Mouse (Mus musculus): ENCODE measurements around the gene Rce1. TPM values are rescaled to one million over a fixed set of nuclear protein-coding genes. Genes with fewer than 3 reads are reported as not detected.
"Not testable (repeated sequence)": the region's sequence is repeated elsewhere in the genome, so short reads cannot be mapped to it uniquely, and the experiment has no call there.

Rce1 gene
- total RNA-seq, 1 experiment from 2014 or later, result 35.4 TPM

DNA sequence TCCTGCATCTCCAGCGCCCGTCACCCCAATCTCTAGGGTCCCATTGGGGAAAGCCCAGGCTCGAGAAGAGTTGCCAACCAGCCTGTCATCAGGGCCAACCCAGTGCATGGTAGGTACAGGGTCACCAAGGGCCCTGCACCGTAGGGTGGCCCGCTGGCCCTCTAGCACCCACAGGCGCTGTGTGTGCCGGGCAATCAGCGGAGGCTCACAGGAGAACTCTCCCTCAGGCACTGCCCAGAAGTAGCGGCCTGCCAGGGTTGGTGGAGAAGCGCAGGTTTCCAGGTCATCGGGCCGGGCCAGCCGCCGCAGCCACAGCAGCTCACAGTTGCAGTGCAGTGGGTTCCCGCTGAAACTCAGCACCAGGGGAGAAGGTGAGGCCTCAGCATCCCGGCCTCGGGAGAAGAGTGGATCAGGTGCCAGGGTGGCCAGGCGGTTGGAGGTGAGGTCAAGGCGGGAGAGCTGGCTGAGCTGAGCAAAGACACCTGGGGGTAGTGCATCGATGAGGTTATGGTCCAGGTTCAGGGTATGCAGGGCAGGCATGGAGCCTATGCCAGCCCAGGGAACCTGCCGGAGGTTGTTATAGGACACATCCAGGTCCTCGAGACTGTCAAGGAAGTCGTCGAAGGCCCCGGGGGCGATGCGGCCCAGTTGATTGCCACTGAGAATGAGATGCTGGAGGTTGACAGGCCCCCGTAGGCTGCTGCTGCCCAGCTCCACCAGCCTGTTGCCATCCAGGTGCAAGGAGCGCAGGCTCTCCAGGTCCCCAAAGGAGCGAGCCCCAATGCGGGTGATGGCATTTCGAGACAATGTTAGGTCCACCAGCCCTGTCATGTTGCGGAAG lies 11.8 kb downstream of the Rce1 start:
- no peak for DNase-seq

DNA sequence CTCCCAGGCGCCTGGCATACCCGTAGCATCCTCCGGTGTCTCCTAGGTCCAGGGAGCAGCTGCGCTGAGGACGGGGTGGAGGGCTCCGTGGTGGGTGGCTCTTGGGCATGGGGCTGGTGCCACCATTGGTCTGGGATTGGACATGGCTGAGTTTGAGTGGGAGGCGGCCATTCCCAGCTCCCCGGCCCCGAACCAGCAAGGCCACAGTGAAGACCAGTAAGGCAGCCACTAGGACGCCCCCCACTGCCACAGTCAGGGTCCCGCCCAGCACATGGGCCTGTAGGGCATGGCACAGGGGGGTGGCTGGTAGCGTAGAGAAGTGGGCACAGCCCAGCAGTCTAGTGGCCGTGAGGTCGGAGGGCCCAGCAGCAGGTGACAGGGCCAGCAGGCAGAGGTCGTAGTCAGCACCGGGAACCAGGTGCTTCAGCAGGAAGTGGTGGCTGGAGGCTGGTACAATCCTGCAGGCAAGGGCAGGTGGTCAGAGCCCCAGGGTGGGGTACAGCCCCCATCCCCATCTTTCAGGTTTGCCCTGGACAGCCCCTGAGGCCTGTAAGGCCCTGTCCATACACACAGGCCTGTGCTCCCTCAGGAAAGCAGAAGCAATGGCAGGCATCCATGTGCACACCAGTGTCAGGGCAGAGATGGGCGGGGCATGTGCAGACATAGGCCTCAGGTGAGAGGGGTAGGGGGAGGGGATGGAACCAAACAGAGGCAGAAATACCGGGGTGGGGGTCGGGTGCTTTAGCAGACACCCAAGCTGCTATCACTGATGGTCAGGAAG lies 13.1 kb downstream of the Rce1 start:
- no peak for DNase-seq

DNA sequence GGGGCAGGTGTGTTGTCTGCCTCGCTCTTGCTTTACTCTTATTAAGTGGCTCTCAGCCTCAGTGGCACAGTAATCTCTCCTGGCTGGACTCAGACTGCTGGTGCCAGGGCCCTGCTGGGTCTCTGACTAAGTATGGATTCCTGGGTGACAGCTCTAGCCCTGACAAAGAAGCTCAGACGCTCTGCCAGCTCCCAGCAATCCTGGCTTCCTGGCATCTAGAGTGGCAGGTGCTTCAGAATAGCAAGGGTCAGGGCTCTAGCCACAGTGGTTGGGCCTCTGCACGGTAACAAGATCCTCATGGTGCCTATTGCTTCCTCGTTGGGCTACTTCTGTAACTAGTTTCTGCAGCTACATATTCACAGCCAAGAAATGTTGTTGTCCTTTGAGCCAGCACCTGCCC lies 15.3 kb downstream of the Rce1 start:
- DNase-seq, result no peak

DNA sequence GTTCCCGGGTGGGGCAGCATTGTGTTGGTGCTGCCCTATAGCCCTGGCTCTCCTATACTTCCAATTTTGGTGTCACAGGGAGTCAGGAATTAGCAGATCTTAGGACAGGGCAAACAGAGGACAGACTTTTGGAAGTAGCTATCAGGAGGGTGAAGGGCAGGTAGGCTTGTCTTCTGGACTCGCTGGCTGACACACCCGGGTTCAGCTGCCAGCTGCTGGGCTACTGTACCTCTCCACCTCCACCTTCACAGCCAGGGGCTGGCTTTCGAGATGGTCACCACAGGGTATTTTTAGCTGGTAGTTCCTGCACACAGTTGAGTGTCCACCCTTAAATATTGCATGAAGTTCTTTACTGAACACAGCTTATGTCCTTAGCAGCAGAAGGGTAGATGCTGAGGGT lies 16.9 kb downstream of the Rce1 start:
- no peak for DNase-seq

DNA sequence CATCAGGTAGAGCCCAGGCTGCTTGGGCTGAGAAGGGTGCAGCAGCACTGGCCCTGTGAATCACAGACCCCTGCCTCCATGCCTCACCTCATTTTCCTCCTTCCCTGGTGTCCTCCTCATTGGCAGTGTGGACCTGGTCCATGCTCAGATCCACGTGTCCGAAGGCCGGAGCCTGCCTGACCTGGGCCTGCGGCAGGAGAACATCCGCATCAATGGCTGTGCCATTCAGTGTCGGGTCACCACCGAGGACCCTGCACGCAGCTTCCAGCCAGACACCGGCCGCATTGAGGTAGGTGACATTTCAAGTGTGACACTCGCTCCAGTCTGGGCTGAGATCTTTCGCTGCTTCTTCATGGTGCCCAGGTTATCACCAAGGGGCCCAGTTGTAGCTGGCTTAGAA lies 18.0 kb downstream of the Rce1 start:
- no peak for DNase-seq

DNA sequence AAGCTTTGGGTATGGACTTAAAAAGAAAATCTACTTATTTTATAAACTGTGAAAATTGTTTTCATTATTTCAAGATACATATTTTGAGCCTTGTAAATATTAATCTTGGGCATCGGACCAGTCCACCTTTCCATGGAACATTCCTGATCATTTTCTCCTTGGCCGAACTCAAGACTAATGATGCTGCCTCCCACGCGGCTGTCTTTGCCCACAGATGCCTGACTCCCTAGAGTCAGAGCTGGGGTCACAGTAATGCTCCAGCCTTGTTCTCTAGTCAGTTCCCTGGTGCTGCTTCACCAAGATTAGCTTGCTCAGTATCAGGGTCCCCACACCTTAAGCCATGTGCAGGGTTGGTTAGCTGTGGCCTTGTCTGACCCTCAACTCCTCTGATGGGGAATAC lies 19.8 kb downstream of the Rce1 start:
- DNase-seq, result no peak

DNA sequence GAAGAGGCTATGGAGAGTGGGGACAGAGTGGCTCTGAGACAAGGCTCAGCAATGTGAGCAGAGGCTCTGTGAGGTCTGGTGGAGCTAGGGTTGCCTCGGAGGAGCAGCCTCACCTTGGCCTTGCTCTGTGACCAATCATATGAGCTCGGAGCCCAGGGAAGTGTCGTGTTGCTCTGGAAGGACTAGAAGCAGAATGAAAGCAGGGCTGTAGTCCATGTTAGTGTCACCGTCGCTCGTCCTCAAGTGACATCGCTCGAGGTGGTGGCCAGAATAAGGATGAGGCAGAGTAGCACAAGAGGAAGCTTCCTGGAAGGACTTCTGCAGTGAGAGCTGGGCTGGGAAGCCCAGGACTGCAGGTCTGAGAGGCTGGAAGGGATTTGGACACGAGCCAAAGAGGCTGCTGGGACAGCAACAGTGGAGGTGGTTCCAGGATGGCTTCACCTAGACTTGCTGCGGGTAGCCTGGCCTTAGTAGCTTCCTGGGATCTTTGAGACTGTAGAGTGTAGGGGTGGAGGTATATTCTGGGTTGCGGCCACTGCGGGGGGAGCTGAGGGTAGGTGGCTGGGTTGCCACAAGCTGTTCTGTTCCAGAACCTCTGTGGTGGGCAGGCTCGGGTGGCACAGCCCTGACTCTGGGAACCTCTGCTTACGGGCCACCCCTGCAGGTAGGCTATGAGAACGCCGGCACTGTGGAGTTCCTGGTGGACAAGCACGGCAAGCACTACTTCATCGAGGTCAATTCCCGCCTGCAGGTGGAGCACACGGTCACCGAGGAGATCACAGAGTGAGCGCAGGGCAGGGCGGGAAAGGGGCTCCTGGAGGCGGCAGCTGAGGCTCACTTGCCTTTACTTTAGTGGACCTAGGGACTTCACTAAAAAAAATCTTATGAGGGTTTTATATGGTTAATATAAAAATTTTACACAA lies 21.4 kb downstream of the Rce1 start:
- DNase-seq, result no peak

DNA sequence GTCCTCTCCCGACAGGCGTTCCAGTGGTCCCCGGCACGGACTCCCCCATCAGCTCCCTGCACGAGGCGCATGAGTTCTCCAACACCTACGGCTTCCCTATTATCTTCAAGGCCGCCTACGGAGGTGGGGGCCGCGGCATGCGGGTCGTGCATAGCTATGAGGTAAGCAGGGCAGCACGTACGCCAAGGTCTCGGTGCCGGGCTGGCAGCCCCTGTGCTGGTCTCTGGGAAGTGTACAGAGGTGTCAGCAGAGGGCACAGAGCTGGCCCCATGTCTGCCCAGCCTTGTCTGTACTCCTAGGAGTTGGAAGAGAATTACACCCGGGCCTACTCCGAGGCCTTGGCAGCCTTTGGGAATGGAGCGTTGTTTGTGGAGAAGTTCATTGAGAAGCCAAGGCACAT lies 23.0 kb downstream of the Rce1 start:
- DNase-seq, result no peak

DNA sequence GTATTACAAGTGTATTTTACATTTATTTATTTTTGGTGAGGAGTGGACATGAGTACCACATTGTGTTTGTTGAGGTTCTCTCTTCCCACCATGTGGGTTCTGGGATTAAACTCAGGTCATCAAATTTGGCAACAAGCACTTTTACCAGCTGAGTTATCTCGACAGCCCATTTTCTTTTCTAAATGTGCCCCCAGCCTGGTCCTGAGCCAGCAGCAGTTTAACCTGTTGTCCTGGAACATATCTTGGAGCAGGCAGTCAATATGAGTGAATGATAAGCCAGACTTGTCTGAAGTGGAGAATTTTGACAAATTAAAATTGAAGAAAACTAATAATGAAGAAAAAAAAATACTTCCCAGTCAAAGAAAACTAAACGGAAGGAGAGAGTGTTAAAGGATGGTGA lies 29.4 kb downstream of the Rce1 start:
- DNase-seq, result no peak

DNA sequence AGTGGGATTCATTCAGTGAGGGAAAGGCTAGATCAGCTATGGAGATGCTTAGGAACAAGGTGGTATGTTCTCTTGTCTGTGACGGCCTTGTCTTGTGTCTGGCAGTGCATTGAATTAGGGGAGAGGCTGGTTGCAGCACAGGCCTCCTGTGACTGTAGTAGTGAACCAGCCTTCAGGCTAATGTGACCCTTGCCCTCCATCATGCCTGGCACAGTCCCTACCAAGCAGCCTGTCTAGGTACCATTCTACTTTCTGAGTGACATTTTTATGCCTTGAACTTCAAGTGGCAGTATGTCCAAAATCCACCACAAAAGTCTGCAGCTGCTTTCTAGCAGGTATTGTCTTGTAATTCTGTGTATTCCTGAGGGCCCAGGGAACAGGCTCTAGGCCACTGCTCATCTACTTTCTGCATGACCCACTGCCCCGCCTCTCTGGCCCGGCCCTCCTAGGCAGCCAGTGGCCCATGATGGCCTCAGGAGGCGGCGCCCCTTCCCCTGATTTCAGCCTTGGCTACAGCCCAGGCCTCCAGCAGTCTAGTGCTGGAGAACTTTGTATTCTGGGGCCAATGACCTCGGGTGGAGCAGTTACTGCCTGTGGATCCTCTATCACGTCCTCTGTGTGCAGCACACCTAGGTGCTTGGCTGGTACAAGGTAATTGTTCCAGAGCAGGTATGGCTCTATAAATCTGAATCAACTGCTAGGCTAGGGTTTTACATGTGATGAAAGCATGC lies 31.5 kb downstream of the Rce1 start:
- DNase-seq, result no peak

DNA sequence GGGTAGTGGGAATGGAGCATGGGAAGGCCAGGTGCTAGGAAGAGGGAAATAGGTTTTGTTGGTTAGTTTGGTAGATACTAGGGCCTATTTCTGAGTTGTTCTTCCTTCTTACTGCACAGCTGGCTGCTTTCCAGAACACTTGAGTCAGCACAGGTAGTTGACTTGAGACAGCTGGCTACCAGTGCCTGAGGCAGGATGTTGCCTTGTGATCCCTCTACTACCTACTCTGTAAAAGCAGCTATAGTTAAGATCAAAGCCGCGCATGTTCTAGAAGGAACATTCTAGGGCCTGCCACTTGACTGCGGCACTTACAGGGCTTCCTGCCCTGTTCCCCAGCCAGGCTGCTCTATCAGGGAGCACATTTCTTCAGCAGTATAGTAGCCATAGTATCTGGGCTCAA lies 35.4 kb downstream of the Rce1 start:
- no peak for DNase-seq

DNA sequence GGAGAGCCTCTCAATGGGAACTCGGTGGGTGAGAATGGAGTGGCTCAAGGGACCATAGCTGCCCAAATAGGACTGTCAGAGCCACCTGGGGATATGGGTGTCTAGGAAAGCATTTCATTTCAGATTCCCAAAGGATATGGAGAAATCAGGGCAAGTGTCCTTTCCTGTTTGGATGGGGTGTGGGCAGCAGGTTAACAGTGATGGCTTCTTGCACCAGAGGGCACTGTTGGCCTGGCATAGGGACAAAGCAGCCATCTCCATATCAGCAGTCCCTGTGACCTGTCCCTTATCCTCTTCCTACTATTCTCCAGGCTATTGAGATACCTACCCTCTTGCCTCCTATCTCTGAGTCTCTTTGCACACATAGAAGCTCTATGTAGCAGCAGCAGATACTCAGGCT lies 36.4 kb downstream of the Rce1 start:
- no peak for DNase-seq

DNA sequence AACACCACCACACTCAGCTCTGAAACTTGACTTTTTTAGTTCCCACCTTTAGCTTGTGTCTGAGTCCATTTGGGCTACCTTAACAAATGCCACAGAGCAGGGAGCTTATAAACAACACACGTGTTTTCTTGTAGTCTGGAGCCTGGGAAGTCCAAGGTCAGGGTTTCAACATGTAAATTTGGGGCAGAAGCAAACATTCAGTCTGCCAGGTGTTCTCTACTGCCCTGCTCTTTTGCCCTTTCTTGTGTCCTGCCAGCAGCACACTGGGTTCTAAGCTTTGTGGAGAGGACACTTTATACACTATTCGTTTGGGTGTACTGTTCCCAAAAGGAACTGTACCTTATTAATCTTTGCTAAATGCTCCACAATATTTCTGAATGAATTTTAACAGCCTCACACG lies 37.0 kb downstream of the Rce1 start:
- DNase-seq, result no peak

DNA sequence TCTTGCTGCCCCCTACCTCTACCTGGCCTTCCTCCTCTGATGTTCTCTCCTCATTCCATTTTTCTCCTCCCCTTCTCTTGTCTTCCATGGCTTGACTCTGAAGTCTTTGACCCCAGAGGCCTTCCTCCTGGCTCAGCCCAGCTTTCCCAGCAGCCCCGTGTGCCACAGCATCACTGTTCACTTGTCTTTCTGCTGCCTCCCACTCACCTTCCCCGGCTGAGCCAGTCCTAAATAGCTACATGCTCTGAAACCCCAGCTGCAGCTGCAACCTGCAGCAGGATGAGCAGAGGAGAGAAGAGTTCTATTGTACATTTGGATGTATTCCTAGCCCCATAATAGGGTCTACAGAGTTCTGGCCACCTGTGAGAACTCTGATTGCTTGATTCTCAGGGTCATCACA lies 38.0 kb downstream of the Rce1 start:
- no peak for DNase-seq

DNA sequence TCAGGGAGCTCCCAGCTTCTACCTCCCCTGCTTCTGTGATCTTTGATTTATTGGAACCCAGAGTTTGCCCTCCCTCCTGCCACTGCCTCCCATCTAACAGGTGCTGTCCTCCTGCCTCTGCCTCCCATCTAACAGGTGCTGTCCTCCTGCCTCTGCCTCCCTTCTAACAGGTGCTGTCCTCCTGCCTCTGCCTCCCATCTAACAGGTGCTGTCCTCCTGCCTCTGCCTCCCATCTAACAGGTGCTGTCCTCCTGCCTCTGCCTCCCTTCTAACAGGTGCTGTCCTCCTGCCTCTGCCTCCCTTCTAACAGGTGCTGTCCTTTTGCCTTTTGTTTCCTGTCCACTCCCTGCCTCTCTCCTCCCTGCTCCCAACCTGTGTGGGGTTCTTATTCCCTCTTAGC lies 38.7 kb downstream of the Rce1 start:
- DNase-seq, result not testable (repeated sequence)

DNA sequence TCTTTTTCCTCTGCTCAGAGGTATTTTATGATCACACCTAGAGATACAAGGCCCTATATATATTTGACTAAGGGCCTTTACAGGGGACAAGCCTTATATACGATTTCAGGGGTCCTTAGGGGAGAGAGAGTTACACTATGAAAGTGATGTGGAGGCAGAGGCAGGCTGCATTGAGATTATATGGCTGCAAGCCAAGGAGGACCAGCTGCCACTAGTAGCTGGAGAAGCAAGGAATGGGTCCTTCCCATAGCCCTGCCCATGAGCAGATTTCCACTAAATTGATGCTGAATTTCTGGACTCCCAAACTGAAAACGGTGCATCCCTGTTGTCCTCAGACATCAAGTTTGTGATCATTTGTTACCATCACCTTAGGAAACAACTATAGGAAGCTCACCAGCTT lies 41.6 kb downstream of the Rce1 start:
- DNase-seq, result no peak

DNA sequence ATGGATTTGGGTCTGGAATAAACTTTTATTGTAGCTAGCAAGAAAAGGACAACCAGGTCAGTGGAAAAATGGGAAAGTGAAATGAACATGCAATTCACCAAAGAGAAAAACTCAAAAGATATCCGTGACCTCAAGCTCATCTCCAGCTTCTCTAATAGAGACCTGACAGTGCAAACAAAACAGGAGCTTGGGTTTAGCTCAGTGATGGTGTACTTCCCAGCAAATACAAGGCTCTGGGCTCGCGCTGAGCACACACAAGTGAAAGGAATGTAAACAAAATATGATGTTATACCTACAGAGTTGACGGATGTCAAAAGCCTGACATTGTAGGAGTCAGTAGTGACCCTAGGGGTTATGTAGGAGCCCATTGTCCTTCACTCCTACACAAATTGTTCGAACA lies 46.1 kb downstream of the Rce1 start:
- no peak for DNase-seq

DNA sequence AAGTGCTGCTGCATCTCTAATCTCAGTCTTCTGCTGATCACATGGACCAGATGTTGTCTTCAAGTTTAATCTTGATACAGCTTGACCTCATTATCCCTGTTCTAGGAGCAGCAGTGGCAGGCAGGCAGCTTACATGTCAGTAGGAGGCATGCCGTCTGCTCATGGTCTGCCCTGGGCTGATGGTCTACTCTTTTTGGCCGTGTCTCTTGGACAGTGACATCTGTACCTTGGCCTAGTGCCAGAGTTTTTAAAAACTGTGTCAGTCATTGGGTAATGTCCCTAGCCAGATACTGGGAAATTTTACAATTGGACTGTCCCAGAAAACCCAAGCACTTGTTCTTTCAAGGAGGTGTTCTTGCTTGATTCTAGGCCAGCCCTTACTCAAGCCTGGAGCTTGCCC lies 46.6 kb downstream of the Rce1 start:
- DNase-seq, result no peak

DNA sequence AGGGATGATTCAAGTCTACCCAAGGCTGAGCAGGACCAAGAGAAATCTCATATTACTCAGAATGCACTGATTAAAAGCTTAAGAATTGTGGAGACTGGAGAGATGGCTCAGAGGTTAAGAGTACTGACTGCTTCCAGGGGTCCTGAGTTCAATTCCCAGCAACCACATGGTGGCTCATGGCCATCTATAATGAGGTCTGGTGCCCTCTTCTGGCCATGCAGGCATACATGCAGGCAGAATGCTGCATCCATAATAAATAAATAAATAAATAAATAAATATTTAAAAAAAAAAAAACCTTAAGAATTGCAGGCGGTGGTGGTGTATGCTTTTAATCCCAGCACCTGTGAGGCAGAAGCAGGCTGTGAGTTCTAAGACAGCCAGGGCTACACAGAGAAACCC lies 52.2 kb downstream of the Rce1 start:
- no peak for DNase-seq
